Mouse (Mus musculus) limb, embryonic 11.5 days (tissue): ENCODE results near the gene Plcb2. TPM values are rescaled to one million over a fixed set of nuclear protein-coding genes. Genes with fewer than 3 reads are reported as not detected.

ENCODE experiments used
- ATAC-seq: fragments of 200-750 bp; cut with Nextera tagmentation; 2 replicates; pipeline ENCODE4 v1.8.0; 2017; ENCODE audit warnings: low read depth; ENCODE audit not compliant: insufficient number of reproducible peaks, low FRiP score, low TSS enrichment
- DNase-seq: peaks from one replicate; pipeline ENCODE4 v3.0.0-alpha.2; 2015; ENCODE audit warnings: low spot score
- H3K27ac ChIP-seq: fragments of 300-500 bp; sonication (generic); replicated peaks from 2 replicates; pipeline ENCODE4 v1.5.1; 2014; ENCODE audit warnings: low read depth, mild to moderate bottlenecking, low read length
- H3K27me3 ChIP-seq: fragments of 300-500 bp; sonication (generic); 2 replicates; pipeline ENCODE4 v1.6.1; 2014; ENCODE audit warnings: mild to moderate bottlenecking, low read length, mixed read lengths; ENCODE audit not compliant: control insufficient read depth, insufficient read depth
- H3K36me3 ChIP-seq: fragments of 300-500 bp; sonication (generic); 2 replicates; pipeline ENCODE4 v1.6.1; 2014; ENCODE audit warnings: mild to moderate bottlenecking, low read length, moderate library complexity, mixed read lengths; ENCODE audit not compliant: control insufficient read depth, insufficient read depth
- H3K4me1 ChIP-seq: fragments of 300-500 bp; sonication (generic); 2 replicates; pipeline ENCODE4 v1.6.1; 2014; ENCODE audit warnings: low read length, mixed read lengths; ENCODE audit not compliant: control insufficient read depth, insufficient read depth
- H3K4me2 ChIP-seq: fragments of 300-500 bp; sonication (generic); 2 replicates; pipeline ENCODE4 v1.6.1; 2014; ENCODE audit warnings: low read depth, mild to moderate bottlenecking, moderate library complexity; ENCODE audit not compliant: severe bottlenecking
- H3K4me3 ChIP-seq: fragments of 300-500 bp; sonication (generic); 2 replicates; pipeline ENCODE4 v1.5.1; 2014; ENCODE audit warnings: low read depth, low read length
- H3K9ac ChIP-seq: fragments of 300-500 bp; sonication (generic); 2 replicates; pipeline ENCODE4 v1.6.1; 2014; ENCODE audit warnings: mild to moderate bottlenecking, low read length
- H3K9me3 ChIP-seq: fragments of 300-500 bp; sonication (generic); 2 replicates; pipeline ENCODE4 v1.6.1; 2016; ENCODE audit warnings: low read length; ENCODE audit not compliant: control insufficient read depth
- WGBS: fragments of 180-500 bp; shearing (Covaris S2); extraction: QIAGEN DNeasy Blood & Tissue Kit; methylation state at CpG from one replicate; pipeline ENCODE4 v1.1.7; 2014; 5-methylcytosine and 5-hydroxymethylcytosine counted together
- polyA plus RNA-seq: library from polyadenylated mRNA; unstranded; fragments of >200 nt; fragmentation: Nextera tagmentation; extraction: Ambion mirVana; gene quantifications from 2 replicates; pipeline ENCODE4 v1.2.1, GENCODE M21; 2014

The Plcb2 gene
- polyA plus RNA-seq, 1 experiment from 2014 or later, result 0.57 TPM

DNA sequence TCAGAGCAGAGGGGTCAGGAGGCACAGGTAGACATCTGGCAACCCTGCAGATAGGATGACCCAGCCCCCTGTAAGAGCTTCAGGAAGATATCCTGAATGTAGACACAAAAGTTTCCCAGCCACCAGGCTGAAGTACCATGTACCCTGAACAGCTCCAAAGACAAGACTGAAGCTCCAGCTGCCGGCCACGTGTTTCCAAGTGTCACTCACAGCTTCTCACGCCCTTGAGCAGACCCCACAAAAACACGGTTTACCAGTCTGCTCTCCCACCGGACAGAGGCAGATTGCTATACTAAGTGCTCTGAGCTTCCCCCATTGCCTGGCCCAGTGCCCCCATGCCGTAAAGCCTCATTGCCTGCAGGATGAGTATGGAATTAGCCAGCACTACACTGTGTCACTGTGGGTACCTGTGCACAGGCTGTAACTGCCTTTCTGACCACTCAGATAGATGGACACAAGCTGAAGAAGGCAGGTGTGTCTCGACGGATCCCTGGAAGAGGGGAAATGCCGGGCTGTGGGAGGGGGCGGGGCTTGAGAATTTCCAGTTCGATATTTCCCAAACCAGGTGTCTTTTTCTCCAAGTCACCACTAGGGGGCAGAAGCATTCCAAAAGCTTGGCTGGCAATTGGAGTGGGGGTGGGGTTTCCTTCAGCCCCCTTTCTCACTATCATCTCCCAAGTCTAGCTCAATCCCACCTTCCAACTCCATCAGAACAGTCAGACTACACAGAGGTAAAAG, 36.0 kb upstream of the Plcb2 start:
- WGBS, result 26% methylated on average over 11 of the region's 11 CpGs
- peaks cover 13% of the 10 kb centered on the region for H3K27me3 ChIP-seq
- peak; percentile 64 for DNase-seq

DNA sequence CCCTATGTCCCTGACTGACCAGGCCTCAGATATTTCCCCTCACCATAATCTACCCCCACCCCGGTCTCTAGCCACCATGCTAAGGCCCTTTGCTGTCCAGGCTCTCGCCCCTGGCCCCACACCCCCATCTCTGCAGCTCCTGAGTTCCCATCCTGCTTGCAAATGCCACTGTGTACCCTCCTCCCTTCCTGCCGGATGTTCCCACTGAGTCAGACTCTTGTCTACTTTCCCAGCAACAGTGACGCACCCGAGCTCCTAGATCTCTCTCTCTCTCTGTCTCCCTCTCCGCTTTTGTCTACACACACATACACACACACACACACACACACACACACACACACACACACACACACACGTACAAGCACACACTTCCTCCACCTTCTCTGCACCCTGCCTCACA, 35.2 kb upstream of the Plcb2 start:
- H3K9ac ChIP-seq, result no peak overlapping the region
- DNase-seq (no peak), ATAC-seq (no peak)
- peaks cover 5% of the 10 kb centered on the region; the same call in 1 of the 2 replicates for H3K4me1 ChIP-seq
- no peak overlapping the region for H3K4me2 ChIP-seq
- peaks cover 13% of the 10 kb centered on the region for H3K27me3 ChIP-seq
- WGBS, result 78% methylated on average over 7 of the region's 7 CpGs
- no peak overlapping the region for H3K4me3 ChIP-seq
- no peaks in the 10 kb centered on the region for H3K36me3 ChIP-seq
- no peaks in the 10 kb centered on the region for H3K9me3 ChIP-seq
- no peak overlapping the region for H3K27ac ChIP-seq

More for the DNA sequence above, 36.0 kb upstream of the Plcb2 start:
- no peak overlapping the region for H3K9ac ChIP-seq
- no peak for ATAC-seq
- no peak overlapping the region for H3K4me2 ChIP-seq
- H3K36me3 ChIP-seq, result no peaks in the 10 kb centered on the region
- H3K27ac ChIP-seq, result no peak overlapping the region
- no peak overlapping the region for H3K4me3 ChIP-seq
- H3K4me1 ChIP-seq, result peaks cover 5% of the 10 kb centered on the region; the same call in 1 of the 2 replicates
- no peaks in the 10 kb centered on the region for H3K9me3 ChIP-seq

DNA sequence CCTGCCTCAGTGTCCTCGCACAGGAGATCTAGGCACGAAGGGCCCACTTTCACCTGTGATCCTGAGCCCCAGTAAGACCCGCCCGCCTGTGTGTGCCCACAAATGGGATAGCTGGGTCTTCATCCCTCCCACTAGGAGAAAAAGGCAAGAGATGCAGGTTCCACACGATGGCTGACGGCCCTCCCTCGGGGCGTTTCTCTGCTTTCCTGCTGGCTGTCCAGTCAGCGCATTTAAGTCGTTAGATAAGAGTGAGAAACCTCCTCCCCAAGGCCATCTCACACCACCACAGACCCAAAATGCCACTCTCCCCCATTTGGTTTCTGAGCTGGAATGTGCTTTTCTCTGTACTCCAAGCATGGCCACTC, 34.5 kb upstream of the Plcb2 start:
- Histone ChIP-seq H3K27ac (no peak overlapping the region), H3K9me3 (no peaks in the 10 kb centered on the region), H3K4me2 (peak overlapping the region; percentile 30; the same call in 1 of the 2 replicates), H3K9ac (no peak overlapping the region), H3K4me3 (no peak overlapping the region), H3K4me1 (peaks cover 5% of the 10 kb centered on the region; the same call in 1 of the 2 replicates), H3K27me3 (peaks cover 13% of the 10 kb centered on the region), H3K36me3 (no peaks in the 10 kb centered on the region)
- DNase-seq (no peak), ATAC-seq (no peak)
- WGBS, result 24% methylated on average over 10 of the region's 10 CpGs

DNA sequence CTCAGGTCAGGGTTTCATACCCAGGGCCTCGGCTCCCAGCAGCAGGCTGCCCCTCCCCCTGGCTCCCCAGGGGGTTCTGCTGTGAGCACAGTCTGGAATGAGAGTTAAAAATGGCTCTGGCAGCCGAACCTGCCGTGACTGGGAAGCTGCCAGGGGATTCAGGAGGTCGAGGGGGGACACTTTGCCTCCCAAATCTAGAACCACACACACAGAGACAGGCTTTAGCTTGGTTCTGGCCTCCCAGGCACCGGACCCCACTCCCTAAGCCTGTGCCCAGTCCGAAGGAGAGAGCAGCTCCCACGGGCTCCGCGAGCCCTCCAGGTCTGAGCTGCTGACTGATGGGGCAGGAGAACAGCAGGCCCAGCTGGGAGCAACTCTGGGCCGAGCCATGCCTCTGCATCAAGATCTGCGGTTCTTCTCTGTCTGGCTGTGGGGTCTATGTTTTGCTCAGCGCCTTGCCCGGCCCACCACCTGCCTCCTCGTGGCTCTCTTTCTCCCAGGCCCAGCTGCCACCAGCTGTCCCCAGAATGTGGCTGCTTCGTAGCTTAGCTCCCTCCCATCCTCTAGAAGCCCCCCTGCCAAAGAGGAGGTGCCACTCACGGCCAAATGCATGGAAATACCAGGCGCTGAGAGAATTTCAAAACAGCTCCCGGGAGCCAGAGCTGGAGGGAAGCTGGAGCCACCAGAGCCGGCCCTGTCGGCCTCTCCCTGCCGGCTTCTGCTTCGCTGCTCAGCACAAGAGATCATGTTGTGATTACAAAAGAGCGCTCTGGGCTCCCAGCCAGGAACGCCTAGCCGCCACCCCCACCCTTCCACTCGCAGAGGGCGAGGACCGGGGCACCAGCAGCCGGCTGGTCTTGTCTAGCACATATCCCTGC, 33.9 kb upstream of the Plcb2 start, which contains the start of gene Ccdc9b:
Gene Ccdc9b (minus strand): TSS at position 756 of the 878 bp plus-strand sequence.
- H3K4me2 ChIP-seq, result peak within 1 kb of the TSS; percentile 30; the same call in 1 of the 2 replicates
- ATAC-seq, result peak; percentile 45
- H3K27me3 ChIP-seq, result peaks cover 13% of the 10 kb centered on the region
- DNase-seq, result peak; percentile 49
- peak within 1 kb of the TSS; percentile 36 for H3K9ac ChIP-seq
- no peaks in the 10 kb centered on the region for H3K9me3 ChIP-seq
- H3K4me1 ChIP-seq, result peaks cover 7% of the 10 kb centered on the region; the same call in 1 of the 2 replicates
- no peaks in the 10 kb centered on the region for H3K36me3 ChIP-seq
- H3K4me3 ChIP-seq, result no peak within 1 kb of the TSS
- 8% methylated on average over 29 of the region's 29 CpGs for WGBS
- H3K27ac ChIP-seq, result no peak within 1 kb of the TSS

DNA sequence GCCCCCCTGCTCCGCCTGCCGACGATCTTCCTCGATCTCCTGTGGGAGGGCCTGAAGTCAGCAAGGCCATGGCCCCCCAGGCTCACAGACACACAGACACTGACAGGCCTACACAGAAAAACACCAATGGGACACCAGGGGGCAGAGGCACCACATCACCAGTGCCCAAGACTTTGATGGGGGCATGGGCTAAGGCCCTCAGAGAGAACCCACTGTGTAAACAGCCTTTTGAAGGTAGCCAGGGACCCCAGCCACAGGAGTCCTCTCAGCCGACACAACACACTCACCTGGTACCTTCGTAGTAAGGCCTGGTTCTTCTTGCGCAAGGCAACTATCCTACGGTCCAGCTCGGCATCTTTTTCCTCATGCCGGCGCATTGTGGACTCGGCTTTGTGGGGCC, 33.1 kb upstream of the Plcb2 start:
- Histone ChIP-seq H3K4me3 (no peak overlapping the region), H3K9ac (no peak overlapping the region), H3K4me2 (no peak overlapping the region), H3K27ac (no peak overlapping the region), H3K36me3 (no peaks in the 10 kb centered on the region), H3K27me3 (peaks cover 13% of the 10 kb centered on the region), H3K4me1 (peaks cover 8% of the 10 kb centered on the region; the same call in 1 of the 2 replicates), H3K9me3 (no peaks in the 10 kb centered on the region)
- 77% methylated on average over 12 of the region's 12 CpGs for WGBS
- DNase-seq, result no peak
- ATAC-seq, result no peak

DNA sequence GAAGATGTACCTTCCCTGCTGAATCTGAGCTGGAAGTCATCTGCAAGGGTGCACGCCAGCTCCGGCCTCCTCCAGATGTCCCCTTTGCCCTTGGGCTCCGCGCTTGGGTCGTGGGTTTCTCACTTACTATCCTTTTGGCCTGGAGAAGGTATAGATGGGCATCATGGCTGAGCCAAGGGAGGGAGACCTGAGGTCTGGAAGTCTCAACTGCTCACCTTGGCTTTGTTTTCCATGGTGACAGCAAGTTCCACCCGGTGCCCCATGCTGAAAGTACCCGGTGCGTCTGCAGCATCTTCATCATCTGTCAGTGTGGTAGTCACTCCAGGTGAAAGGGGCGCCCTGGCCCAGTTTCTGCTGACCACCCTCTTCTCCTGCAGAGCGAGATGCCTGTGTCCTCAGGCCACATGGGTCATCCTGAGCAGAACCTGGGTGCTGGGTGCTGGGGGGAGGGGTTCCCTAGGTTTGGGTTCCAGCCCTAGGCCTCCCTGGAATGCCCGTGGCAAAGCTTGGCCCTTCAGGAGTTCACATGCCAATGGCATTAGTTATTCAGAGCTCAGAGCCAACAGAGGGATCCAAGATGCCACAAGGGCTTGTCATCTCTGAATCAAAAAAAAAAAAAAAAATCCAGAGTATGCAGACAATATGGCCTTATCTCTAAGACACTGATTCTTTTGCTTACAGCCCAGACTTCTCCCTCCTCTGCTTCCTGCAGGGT, 32.2 kb upstream of the Plcb2 start:
- Histone ChIP-seq H3K9me3 (no peaks in the 10 kb centered on the region), H3K36me3 (no peaks in the 10 kb centered on the region), H3K27me3 (peaks cover 13% of the 10 kb centered on the region), H3K4me2 (no peak overlapping the region), H3K4me3 (no peak overlapping the region), H3K27ac (no peak overlapping the region), H3K4me1 (peaks cover 8% of the 10 kb centered on the region; the same call in 1 of the 2 replicates), H3K9ac (no peak overlapping the region)
- ATAC-seq, result no peak
- 79% methylated on average over 11 of the region's 11 CpGs for WGBS
- no peak for DNase-seq

DNA sequence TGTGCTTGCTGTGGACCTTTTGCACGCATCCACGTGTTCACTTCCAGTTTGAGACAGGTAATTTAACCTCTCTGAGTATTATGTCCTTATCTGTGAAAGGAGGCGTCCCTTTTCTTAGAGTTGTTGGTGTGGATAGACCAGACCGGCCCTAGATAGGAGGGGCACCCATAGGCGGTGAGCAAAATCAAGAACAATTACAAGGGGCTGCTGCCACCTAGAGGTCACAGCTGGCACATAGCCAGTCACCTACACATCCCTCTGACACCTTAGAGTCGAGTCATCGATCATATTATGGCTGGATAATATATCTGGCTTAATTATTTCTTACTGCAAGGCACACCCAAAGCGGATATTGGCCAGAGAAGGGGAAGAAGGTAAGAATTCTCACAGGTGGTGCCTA, 31.6 kb upstream of the Plcb2 start:
- no peaks in the 10 kb centered on the region for H3K36me3 ChIP-seq
- H3K4me1 ChIP-seq, result peaks cover 8% of the 10 kb centered on the region; the same call in 1 of the 2 replicates
- DNase-seq (peak; percentile 78), ATAC-seq (0 out of 2 replicates have a peak, but pooled peaks have one; percentile 28)
- peaks cover 13% of the 10 kb centered on the region for H3K27me3 ChIP-seq
- no peak overlapping the region for H3K27ac ChIP-seq
- H3K9me3 ChIP-seq, result no peaks in the 10 kb centered on the region
- no peak overlapping the region for H3K4me2 ChIP-seq
- H3K9ac ChIP-seq, result no peak overlapping the region
- WGBS, result 12% methylated on average over 8 of the region's 8 CpGs
- H3K4me3 ChIP-seq, result no peak overlapping the region

DNA sequence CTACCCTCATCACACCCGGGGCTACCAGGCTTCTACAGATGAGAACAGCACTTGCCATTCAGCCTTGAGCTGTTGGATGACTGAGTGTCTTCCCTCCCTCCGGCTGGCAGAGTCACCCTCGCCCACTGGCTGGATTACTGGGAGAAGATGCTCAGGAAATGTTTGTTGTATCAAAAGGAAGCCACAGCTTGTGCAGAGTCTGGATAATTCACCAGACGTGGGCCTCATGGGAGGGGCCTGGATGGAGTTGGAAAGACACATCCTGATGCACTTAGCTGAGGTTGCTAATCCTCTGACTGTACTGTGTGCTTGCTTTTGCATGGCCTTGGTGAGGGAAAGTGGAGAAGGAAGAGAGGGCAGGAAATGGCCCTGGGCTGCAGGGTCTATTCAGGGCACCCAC, 27.9 kb upstream of the Plcb2 start:
- H3K9me3 ChIP-seq, result no peaks in the 10 kb centered on the region
- ATAC-seq (no peak), DNase-seq (no peak)
- peaks cover 5% of the 10 kb centered on the region for H3K27me3 ChIP-seq
- H3K9ac ChIP-seq, result no peak overlapping the region
- H3K4me3 ChIP-seq, result no peak overlapping the region
- peaks cover 10% of the 10 kb centered on the region; the same call in 1 of the 2 replicates for H3K4me1 ChIP-seq
- H3K27ac ChIP-seq, result no peak overlapping the region
- no peaks in the 10 kb centered on the region for H3K36me3 ChIP-seq
- 87% methylated on average over 4 of the region's 4 CpGs for WGBS
- no peak overlapping the region for H3K4me2 ChIP-seq
